Mouse (Mus musculus) hindbrain, embryonic 11.5 days (tissue): ENCODE measurements around the gene Slit3. TPM values are rescaled to one million over a fixed set of nuclear protein-coding genes. Genes with fewer than 3 reads are reported as not detected.

Experiments
- ATAC-seq: fragments of 200-750 bp; cut with Nextera tagmentation; 2 replicates; pipeline ENCODE4 v1.8.0; 2017; ENCODE audit warnings: mild to moderate bottlenecking, moderate TSS enrichment, moderate library complexity; ENCODE audit not compliant: low FRiP score
- DNase-seq: peaks from one replicate; pipeline ENCODE4 v3.0.0-alpha.2; 2015; ENCODE audit warnings: low spot score
- H3K27ac ChIP-seq: fragments of 300-500 bp; sonication (generic); 2 replicates; pipeline ENCODE4 v1.5.1; 2014; ENCODE audit warnings: mild to moderate bottlenecking, low read depth, low read length
- H3K27me3 ChIP-seq: fragments of 300-500 bp; sonication (generic); 2 replicates; pipeline ENCODE4 v1.6.1; 2014; ENCODE audit warnings: mild to moderate bottlenecking, low read length, moderate library complexity, mixed read lengths; ENCODE audit not compliant: control insufficient read depth, insufficient read depth
- H3K36me3 ChIP-seq: fragments of 300-500 bp; sonication (generic); 2 replicates; pipeline ENCODE4 v1.6.1; 2014; ENCODE audit warnings: mild to moderate bottlenecking, low read length, moderate library complexity, mixed read lengths; ENCODE audit not compliant: control insufficient read depth, insufficient read depth
- H3K4me1 ChIP-seq: fragments of 300-500 bp; sonication (generic); replicated peaks from 2 replicates; pipeline ENCODE4 v1.6.1; 2014; ENCODE audit warnings: low read length, mixed read lengths; ENCODE audit not compliant: control insufficient read depth, insufficient read depth
- H3K4me2 ChIP-seq: fragments of 300-500 bp; sonication (generic); replicated peaks from 2 replicates; pipeline ENCODE4 v1.6.1; 2014; ENCODE audit warnings: mild to moderate bottlenecking, low read depth, low read length
- H3K4me3 ChIP-seq: fragments of 300-500 bp; sonication (generic); 2 replicates; pipeline ENCODE4 v1.5.1; 2014; ENCODE audit warnings: low read depth, low read length
- H3K9ac ChIP-seq: fragments of 300-500 bp; sonication (generic); 2 replicates; pipeline ENCODE4 v1.6.1; 2014; ENCODE audit warnings: low read depth, low read length
- H3K9me3 ChIP-seq: fragments of 300-500 bp; sonication (generic); 2 replicates; pipeline ENCODE4 v1.6.1; 2016; ENCODE audit warnings: low read length; ENCODE audit not compliant: control insufficient read depth
- WGBS: fragments of 180-500 bp; shearing (Covaris S2); extraction: QIAGEN DNeasy Blood & Tissue Kit; methylation state at CpG from one replicate; pipeline ENCODE4 v1.1.7; 2014; 5-methylcytosine and 5-hydroxymethylcytosine counted together
- polyA plus RNA-seq: library from polyadenylated mRNA; unstranded; fragments of >200 nt; fragmentation: Nextera tagmentation; extraction: Ambion mirVana; gene quantifications from 2 replicates; pipeline ENCODE4 v1.2.1, GENCODE M21; 2014

Gene Slit3
- polyA plus RNA-seq, 1 experiment from 2014 or later = 39.3 TPM

DNA sequence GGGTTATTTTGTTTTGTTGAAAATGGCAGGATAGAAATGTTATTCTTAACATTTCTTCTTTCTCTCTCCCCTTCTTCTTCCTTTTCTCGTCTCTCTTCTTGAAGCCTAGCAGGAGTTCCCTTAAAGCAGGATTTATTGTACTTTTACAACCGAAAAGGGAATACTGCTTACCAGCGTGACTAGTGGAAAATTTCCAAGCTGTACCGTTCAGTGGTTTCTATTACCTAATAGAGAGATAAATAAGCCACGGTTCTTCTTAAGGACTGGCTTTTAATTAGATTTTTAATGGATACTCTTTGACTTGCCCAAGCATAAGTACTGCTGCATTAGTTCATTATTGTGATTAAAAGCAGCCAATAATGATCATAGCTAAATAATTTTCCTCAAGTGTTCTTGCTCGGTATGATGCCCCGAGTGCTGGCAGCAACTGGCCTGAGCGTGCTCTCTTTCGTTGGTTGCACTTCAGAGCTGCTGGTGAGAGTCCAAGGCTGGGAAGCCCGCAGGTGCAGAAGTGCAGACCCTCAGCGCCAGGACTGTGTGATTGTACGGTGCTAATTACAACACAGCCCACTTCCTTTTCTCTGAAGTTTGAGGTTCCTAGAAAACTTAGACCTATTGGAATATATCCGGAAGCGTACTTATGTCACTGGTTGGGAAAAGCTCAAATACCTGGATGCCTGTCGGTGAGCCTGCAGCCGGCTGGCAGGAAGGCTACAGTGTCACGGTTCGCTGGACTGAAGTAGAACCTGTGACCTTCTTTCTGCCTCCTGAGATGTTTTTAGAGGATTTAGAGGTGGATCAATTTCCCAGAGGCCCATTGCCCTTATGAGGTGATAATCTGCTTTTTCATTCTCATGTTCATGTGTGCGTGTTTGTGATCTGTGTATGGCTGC is 217.1 kb downstream of the Slit3 start:
- Histone ChIP-seq H3K27ac (no peak overlapping the region), H3K4me1 (no peaks in the 10 kb centered on the region), H3K9ac (no peak overlapping the region), H3K9me3 (no peaks in the 10 kb centered on the region), H3K4me2 (no peak overlapping the region), H3K36me3 (no peaks in the 10 kb centered on the region), H3K27me3 (no peaks in the 10 kb centered on the region), H3K4me3 (no peak overlapping the region)
- DNase-seq (no peak), ATAC-seq (no peak)
- WGBS = 84% methylated on average over 19 of the region's 19 CpGs

DNA sequence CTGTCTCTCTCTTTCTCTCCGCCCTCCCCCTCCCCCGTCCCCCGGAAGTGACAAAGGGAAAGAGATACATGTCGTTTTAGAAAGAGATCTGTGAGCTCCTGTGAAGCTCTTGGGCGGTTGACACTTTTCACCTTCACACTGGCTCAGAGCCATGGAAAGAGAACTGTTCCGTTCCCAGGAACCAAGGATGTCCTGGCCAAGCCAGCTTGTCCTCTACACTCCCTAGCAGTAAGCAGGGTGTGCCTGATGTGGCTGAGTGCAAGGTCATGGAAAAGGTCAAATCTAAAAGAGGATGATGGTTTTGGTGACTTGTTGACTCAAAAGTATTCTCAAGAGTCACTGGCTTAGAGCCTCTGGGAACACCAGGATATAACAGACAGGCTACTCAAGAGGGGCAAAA is 219.7 kb downstream of the Slit3 start:
- DNase-seq = no peak
- Histone ChIP-seq H3K27ac (no peak overlapping the region), H3K9me3 (no peaks in the 10 kb centered on the region), H3K4me1 (no peaks in the 10 kb centered on the region), H3K4me2 (no peak overlapping the region), H3K9ac (no peak overlapping the region), H3K36me3 (no peaks in the 10 kb centered on the region), H3K4me3 (no peak overlapping the region), H3K27me3 (no peaks in the 10 kb centered on the region)
- ATAC-seq = no peak
- WGBS = 84% methylated on average over 6 of the region's 6 CpGs

GRCm38 (mm10) chr11:35342486-35342885 is 221.5 kb downstream of the Slit3 start:
- Histone ChIP-seq H3K4me3 (no peak overlapping the region), H3K9me3 (no peaks in the 10 kb centered on the region), H3K4me1 (no peaks in the 10 kb centered on the region), H3K27ac (no peak overlapping the region), H3K27me3 (no peaks in the 10 kb centered on the region), H3K4me2 (no peak overlapping the region), H3K9ac (no peak overlapping the region), H3K36me3 (no peaks in the 10 kb centered on the region)
- DNase-seq = no peak
- no peak for ATAC-seq
- WGBS = 71% methylated on average over 5 of the region's 5 CpGs

DNA sequence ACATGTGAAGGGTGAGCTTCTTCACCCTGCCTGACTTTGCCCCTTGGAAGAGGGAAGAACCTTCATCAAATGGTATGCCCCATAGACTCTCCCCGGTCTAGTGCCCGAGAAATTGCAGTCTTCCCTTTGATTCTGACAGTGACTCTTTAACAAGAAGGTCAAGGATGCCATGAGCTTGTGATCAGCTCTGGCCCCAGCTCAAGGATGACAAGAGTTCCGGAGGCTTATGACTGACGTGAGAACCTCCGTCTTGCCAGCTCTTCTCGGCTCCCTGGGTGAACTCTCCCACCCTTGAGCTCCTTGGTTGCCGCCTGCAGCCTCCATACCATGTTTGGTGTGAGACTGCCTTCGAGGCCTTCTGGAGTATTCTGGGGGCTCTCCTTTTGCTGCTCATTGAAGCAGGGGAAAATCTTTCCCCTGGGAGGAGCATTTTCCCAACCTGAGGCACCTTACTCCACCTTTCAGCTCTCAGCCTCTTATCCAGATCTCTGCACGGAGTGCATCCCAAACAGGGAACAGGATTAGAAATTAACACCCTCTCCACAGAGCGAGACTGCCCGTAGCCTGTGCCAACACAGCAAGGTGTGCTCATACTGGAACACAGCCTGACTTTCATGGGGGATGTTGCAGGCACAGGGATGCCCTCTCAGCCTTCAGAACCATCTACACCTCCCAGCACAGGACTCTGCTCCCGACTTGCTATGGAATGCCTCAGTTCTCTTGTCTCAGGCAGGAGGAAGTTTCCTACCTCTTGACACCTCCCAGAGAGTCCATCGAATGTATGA is 224.9 kb downstream of the Slit3 start:
- Histone ChIP-seq H3K27ac (no peak overlapping the region), H3K4me3 (no peak overlapping the region), H3K9ac (no peak overlapping the region), H3K9me3 (no peaks in the 10 kb centered on the region), H3K36me3 (no peaks in the 10 kb centered on the region), H3K27me3 (no peaks in the 10 kb centered on the region), H3K4me1 (no peaks in the 10 kb centered on the region), H3K4me2 (no peak overlapping the region)
- DNase-seq (no peak), ATAC-seq (no peak)
- 89% methylated on average over 13 of the region's 13 CpGs for WGBS

DNA sequence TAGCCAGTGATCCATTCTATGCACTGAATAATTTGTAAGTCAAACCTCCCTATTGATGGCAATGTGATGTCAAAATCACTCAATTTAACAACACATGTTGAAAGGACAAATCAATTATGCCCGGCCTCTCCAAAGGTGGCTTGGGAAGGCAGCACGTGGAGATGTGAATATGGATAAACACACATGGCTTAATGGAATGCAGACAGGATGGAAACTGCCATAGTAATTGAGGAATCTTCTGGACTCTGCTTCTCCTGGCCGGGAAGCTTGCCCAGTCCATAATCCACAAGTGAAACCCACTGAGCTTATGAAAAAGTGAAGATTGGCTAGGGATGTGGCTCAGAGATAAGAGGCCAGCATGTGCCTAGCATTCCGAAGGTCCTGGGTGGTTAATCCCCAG is 227.1 kb downstream of the Slit3 start:
- no peaks in the 10 kb centered on the region for H3K4me1 ChIP-seq
- no peak overlapping the region for H3K4me3 ChIP-seq
- ATAC-seq = no peak
- H3K9me3 ChIP-seq = no peaks in the 10 kb centered on the region
- H3K36me3 ChIP-seq = no peaks in the 10 kb centered on the region
- no peak overlapping the region for H3K9ac ChIP-seq
- no peak overlapping the region for H3K27ac ChIP-seq
- DNase-seq = no peak
- H3K27me3 ChIP-seq = no peaks in the 10 kb centered on the region
- H3K4me2 ChIP-seq = no peak overlapping the region
- 45% methylated on average over 4 of the region's 4 CpGs for WGBS

GRCm38 (mm10) chr11:35350968-35351367 is 229.9 kb downstream of the Slit3 start:
- Histone ChIP-seq H3K9me3 (no peaks in the 10 kb centered on the region), H3K4me2 (no peak overlapping the region), H3K27me3 (no peaks in the 10 kb centered on the region), H3K9ac (no peak overlapping the region), H3K36me3 (no peaks in the 10 kb centered on the region), H3K27ac (no peak overlapping the region), H3K4me1 (no peaks in the 10 kb centered on the region), H3K4me3 (no peak overlapping the region)
- 16% methylated on average over 4 of the region's 4 CpGs for WGBS
- ATAC-seq (no peak), DNase-seq (no peak)

DNA sequence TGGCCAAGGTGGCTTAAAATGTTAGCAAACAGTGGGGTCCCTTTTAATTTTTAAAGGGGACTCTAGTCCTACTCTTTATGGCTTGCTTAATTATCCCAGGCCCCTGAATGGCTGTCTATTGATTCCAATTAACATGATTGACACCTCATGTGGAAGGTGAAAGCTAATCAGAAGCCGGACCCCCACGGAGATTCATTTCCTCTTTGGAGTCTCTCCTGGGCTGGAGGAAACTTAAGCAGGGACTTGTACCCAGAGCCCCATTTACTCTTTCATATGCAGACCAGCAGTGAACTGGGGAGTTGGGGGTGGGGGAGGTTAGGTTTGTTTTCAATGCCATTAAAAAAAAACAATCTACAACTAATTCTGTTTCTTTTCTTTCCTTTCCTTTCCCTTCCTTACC is 230.4 kb downstream of the Slit3 start:
- Histone ChIP-seq H3K4me2 (no peak overlapping the region), H3K9ac (no peak overlapping the region), H3K27me3 (no peaks in the 10 kb centered on the region), H3K4me1 (no peaks in the 10 kb centered on the region), H3K9me3 (no peaks in the 10 kb centered on the region), H3K36me3 (no peaks in the 10 kb centered on the region), H3K27ac (no peak overlapping the region), H3K4me3 (no peak overlapping the region)
- DNase-seq (no peak), ATAC-seq (no peak)
- 16% methylated on average over 2 of the region's 2 CpGs for WGBS

- no peak overlapping the region for H3K4me3 ChIP-seq
- H3K36me3 ChIP-seq = no peaks in the 10 kb centered on the region
- no peak for DNase-seq
- no peak overlapping the region for H3K27ac ChIP-seq
- 62% methylated on average over 4 of the region's 4 CpGs for WGBS
- no peaks in the 10 kb centered on the region for H3K9me3 ChIP-seq
- no peaks in the 10 kb centered on the region for H3K4me1 ChIP-seq
- no peak for ATAC-seq
- no peak overlapping the region for H3K9ac ChIP-seq
- no peak overlapping the region for H3K4me2 ChIP-seq
- H3K27me3 ChIP-seq = no peaks in the 10 kb centered on the region
These were observed 234.8 kb downstream of the Slit3 start for GRCm38 (mm10) chr11:35355811-35356210.
